Mouse (Mus musculus) lung, embryonic 14.5 days (tissue): ENCODE data around the gene Irx4. TPM values are rescaled to one million over a fixed set of nuclear protein-coding genes. Genes with fewer than 3 reads are reported as not detected.

Experiments used
- ATAC-seq: fragments of 200-750 bp; cut with Nextera tagmentation; 2 replicates; pipeline ENCODE4 v1.8.0; 2017; ENCODE audit warnings: mild to moderate bottlenecking, moderate TSS enrichment, moderate library complexity; ENCODE audit not compliant: insufficient read depth
- DNase-seq: peaks from one replicate; pipeline ENCODE4 v3.0.0-alpha.2; 2015
- H3K27ac ChIP-seq: fragments of 300-500 bp; sonication (generic); 2 replicates; pipeline ENCODE4 v1.5.1; 2014; ENCODE audit warnings: low read depth, mild to moderate bottlenecking, moderate library complexity
- H3K27me3 ChIP-seq: fragments of 300-500 bp; sonication (generic); 2 replicates; pipeline ENCODE4 v1.6.1; 2014; ENCODE audit warnings: low read length, control low read depth; ENCODE audit not compliant: insufficient read depth
- H3K36me3 ChIP-seq: fragments of 300-500 bp; sonication (generic); 2 replicates; pipeline ENCODE4 v1.6.1; 2014; ENCODE audit warnings: control low read depth; ENCODE audit not compliant: insufficient read depth
- H3K4me1 ChIP-seq: fragments of 300-500 bp; sonication (generic); 2 replicates; pipeline ENCODE4 v1.6.1; 2014; ENCODE audit warnings: antibody characterized with exemption, control low read depth; ENCODE audit not compliant: insufficient read depth
- H3K4me2 ChIP-seq: fragments of 300-500 bp; sonication (generic); 2 replicates; pipeline ENCODE4 v1.6.1; 2014; ENCODE audit warnings: mild to moderate bottlenecking
- H3K4me3 ChIP-seq: fragments of 300-500 bp; sonication (generic); 2 replicates; pipeline ENCODE4 v1.5.1; 2014; ENCODE audit warnings: low read depth, low read length
- H3K9ac ChIP-seq: fragments of 300-500 bp; sonication (generic); 2 replicates; pipeline ENCODE4 v1.6.1; 2014
- H3K9me3 ChIP-seq: fragments of 300-500 bp; sonication (generic); 2 replicates; pipeline ENCODE4 v1.6.1; 2016; ENCODE audit warnings: low read depth, low read length, control low read depth
- CTCF ChIP-seq: IDR thresholded peaks from 2 replicates; pipeline ENCODE4 v1.5.1; 2016; ENCODE audit warnings: antibody characterized with exemption, low read depth
- WGBS: fragments of 180-500 bp; shearing (Covaris S2); extraction: QIAGEN DNeasy Blood & Tissue Kit; methylation state at CpG from one replicate; pipeline ENCODE4 v1.1.7; 2014; 5-methylcytosine and 5-hydroxymethylcytosine counted together
- polyA plus RNA-seq: library from polyadenylated mRNA; unstranded; fragments of >200 nt; fragmentation: Nextera tagmentation; extraction: Ambion mirVana; gene quantifications from 2 replicates; pipeline ENCODE4 v1.2.1, GENCODE M21; 2014

The Irx4 gene
- polyA plus RNA-seq, 1 experiment from 2014 or later: not detected

DNA sequence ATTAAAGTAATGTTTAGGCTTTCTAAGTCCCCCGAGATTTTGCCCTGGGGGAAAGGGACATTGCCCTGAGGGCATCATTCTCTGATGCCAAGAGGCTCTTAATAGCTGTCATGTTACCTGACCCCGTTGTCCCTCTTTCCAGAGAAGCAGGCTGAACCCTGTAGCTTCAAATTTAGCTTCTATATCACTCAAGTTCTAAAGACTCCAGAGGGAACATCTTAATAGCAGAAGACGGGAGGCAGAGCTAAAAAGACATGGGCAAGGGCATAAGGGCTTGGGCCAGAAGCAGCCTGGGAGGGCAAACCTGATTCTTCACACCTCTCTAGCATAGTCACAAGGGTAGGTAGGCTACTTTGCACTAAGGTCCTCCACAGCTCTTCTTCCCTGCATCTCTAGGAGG lies 9.6 kb downstream of the Irx4 start:
- H3K4me1 ChIP-seq: no peaks in the 10 kb centered on the region
- no peak overlapping the region for H3K27ac ChIP-seq
- H3K9me3 ChIP-seq: no peaks in the 10 kb centered on the region
- H3K4me3 ChIP-seq: no peak overlapping the region
- no peak overlapping the region for H3K9ac ChIP-seq
- no peak overlapping the region for H3K4me2 ChIP-seq
- 21% methylated on average over 3 of the region's 3 CpGs for WGBS
- ATAC-seq (no peak), DNase-seq (no peak)
- TF ChIP-seq CTCF: no peak
- H3K36me3 ChIP-seq: no peaks in the 10 kb centered on the region
- peaks cover 97% of the 10 kb centered on the region for H3K27me3 ChIP-seq

DNA sequence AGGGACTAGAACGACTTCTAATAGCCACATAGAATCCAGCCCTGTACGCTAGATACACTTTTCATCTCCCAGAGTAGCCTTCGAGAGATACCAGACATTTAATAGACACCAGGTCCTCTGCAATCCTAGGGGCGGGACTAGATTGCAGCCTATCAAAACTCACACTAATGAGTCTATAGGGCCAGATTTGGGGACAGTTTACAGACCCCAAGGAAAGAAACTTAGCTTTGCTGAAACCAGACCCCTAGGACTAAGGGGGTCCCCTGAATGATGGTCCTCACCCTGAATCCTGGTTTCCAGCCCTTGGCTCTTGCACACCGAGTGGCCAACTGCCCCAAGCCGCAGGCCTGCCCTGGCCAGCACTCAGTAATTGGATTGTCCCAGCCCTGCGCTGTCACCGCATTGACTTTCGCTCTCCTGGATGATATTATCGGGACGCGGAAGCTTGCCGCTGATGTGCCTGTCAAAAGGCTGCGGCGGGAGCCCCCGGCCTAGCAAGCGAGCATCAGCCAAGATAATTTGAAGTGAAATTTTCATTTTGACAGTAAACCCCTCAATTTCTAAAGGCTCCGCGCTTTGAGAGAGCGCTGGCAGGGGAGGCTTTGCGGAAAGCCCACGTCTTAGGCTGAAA lies 10.3 kb downstream of the Irx4 start:
- Histone ChIP-seq H3K4me1 (no peaks in the 10 kb centered on the region), H3K36me3 (no peaks in the 10 kb centered on the region), H3K9me3 (no peaks in the 10 kb centered on the region), H3K4me2 (peak overlapping the region; percentile 29), H3K4me3 (no peak overlapping the region), H3K27me3 (peaks cover 92% of the 10 kb centered on the region), H3K9ac (no peak overlapping the region), H3K27ac (no peak overlapping the region)
- no peak for DNase-seq
- ATAC-seq: no peak
- TF ChIP-seq CTCF: no peak
- WGBS: 6% methylated on average over 22 of the region's 22 CpGs

DNA sequence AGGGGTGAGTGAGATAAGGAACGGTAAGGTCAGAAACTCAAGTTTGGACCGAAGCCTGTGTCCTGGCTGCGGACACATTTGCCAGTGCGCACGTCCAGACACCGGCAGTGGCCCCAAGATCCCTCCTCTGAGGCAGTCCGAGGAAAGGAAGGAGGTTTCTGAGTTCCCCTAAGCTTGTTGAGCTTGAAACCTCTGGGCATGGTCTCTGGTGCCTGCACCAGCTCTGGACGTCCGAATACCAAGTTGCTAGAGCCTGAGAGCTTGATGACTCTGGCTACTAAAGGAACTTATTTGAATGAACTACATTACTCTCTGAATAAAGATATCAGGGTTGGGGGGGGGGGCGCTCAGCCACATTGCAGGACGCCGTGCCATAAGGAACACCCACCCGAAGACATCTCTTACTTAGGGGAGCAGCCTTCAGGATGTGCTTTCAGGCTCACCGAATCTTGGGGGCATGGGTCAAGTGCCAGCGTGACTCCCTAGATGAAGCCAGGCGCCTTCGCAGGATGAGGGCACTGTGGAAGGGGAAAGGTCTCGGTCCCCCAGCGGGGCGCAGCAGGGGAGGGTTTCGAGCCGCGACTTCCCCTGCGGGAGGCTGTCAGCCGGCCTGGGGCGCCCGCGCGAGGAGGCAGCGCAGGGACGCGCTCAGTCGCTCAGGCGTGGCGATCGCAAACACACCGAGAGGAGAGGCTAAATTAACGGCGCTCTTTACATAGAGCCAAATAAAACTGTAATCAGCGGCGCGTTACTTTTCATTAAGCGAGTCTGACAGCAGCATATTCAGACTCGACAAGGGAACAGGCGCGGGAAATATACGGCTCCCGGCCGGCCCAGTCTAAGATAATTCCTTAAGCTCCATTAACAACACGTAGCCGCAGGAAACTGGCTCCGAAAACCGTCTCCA lies 11.3 kb downstream of the Irx4 start:
- no peaks in the 10 kb centered on the region for H3K9me3 ChIP-seq
- peak overlapping the region; percentile 22 for H3K4me3 ChIP-seq
- H3K27me3 ChIP-seq: peaks cover 83% of the 10 kb centered on the region
- no peak overlapping the region for H3K27ac ChIP-seq
- H3K4me1 ChIP-seq: no peaks in the 10 kb centered on the region
- ATAC-seq: no peak
- no peak for TF ChIP-seq CTCF
- DNase-seq: no peak
- no peaks in the 10 kb centered on the region for H3K36me3 ChIP-seq
- no peak overlapping the region for H3K9ac ChIP-seq
- H3K4me2 ChIP-seq: peak overlapping the region; percentile 46
- 1% methylated on average over 53 of the region's 53 CpGs for WGBS

DNA sequence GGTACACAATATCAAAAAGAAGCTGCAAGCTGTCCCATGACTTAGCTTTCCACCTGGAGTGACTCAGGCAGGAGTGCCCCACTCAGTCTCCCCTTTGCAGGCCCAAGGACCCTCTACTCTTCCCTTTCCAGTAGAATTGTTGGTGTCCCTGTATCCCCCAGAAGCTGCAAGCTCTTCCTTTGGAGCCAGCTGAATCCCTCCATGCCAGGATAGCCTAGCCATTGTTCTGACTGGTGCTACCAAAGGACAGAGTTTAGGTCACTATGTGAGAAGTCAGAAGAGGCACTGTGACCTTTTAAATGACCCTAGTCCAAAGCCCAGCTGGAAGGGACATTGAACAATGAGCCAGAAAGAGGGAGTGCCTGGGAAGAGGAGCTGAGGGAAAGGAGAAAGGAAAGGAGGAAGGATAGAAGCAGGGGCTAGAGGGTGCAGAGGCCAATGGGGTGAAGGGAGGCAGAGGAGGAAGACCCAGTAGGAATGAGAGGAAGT lies 12.6 kb downstream of the Irx4 start:
- Histone ChIP-seq H3K9ac (no peak overlapping the region), H3K9me3 (no peaks in the 10 kb centered on the region), H3K27me3 (peaks cover 70% of the 10 kb centered on the region), H3K27ac (no peak overlapping the region), H3K4me2 (no peak overlapping the region), H3K4me3 (no peak overlapping the region), H3K4me1 (no peaks in the 10 kb centered on the region), H3K36me3 (no peaks in the 10 kb centered on the region)
- no peak for TF ChIP-seq CTCF
- no peak for DNase-seq
- ATAC-seq: no peak

DNA sequence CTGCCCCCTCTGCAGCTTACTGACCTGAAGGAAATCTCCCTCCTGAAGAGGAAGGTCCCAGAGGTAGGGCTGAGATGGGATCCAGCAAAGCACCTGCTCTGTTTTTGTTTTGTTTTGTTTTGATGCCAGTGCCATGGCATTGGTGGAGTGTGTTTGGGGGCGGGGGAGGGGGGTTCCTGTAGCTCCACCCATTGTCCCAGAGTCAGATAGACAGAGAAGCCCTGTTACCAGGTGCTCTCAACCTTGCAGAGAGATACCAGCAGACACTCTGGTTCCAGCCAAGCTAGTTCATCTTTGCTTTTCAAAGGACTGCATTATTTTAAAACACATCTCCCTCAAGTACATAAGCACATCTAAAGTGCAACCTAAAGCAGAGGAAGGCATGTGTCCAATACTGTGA lies 13.3 kb downstream of the Irx4 start:
- TF ChIP-seq CTCF: no peak
- Histone ChIP-seq H3K4me3 (no peak overlapping the region), H3K4me2 (no peak overlapping the region), H3K36me3 (no peaks in the 10 kb centered on the region), H3K9ac (no peak overlapping the region), H3K27me3 (peaks cover 63% of the 10 kb centered on the region), H3K27ac (no peak overlapping the region), H3K4me1 (no peaks in the 10 kb centered on the region), H3K9me3 (no peaks in the 10 kb centered on the region)
- 15% methylated on average over 1 of the region's 1 CpGs for WGBS
- ATAC-seq: no peak
- DNase-seq: no peak

DNA sequence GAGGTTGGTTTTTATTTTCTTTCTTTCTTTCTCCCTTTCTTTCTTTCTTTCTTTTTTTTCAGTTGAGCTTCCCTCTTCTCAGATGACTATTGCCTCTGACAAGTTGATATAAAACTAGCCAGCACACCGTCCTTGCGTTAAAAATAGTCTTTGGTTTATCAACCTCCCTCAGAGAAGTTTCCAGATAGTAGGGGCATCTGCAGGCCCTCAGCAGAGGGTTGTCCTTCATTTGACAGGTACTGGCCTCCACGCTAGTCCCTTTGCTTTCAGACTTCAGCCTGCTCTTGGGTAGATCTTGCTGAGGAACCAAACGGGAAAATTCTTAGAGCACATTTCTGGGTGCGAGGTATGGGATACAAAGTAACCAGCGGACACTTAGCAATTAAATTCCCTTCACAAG lies 17.1 kb downstream of the Irx4 start:
- Histone ChIP-seq H3K9me3 (no peaks in the 10 kb centered on the region), H3K4me1 (no peaks in the 10 kb centered on the region), H3K27ac (no peak overlapping the region), H3K4me2 (no peak overlapping the region), H3K4me3 (no peak overlapping the region), H3K36me3 (no peaks in the 10 kb centered on the region), H3K27me3 (peaks cover 26% of the 10 kb centered on the region), H3K9ac (no peak overlapping the region)
- TF ChIP-seq CTCF: no peak
- WGBS: 74% methylated on average over 6 of the region's 6 CpGs
- ATAC-seq (no peak), DNase-seq (no peak)

DNA sequence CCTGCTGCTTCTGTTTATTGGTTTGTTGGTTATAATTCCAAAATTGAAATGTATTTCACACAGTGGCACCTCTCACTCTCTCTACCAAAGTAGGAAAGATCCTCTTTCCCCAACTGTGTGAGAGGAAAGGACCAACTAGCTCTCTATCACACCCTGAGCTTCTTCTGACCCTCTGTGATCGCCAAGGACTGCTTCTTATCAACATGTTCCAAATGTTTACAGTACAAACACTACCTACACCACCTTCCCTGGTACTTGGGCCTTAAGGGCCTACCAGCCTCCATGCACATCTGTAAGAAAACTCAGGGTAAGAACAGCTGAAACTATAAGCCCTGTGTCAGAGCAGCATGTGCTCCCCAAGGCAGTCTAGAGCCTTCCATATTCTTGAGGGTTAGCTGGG lies 17.5 kb downstream of the Irx4 start:
- WGBS: 18% methylated on average over 1 of the region's 1 CpGs
- Histone ChIP-seq H3K9me3 (no peaks in the 10 kb centered on the region), H3K4me3 (no peak overlapping the region), H3K27me3 (peaks cover 22% of the 10 kb centered on the region), H3K4me2 (no peak overlapping the region), H3K36me3 (no peaks in the 10 kb centered on the region), H3K4me1 (no peaks in the 10 kb centered on the region), H3K9ac (no peak overlapping the region), H3K27ac (no peak overlapping the region)
- no peak for TF ChIP-seq CTCF
- ATAC-seq: no peak
- no peak for DNase-seq
